Mouse (Mus musculus) heart, embryonic 16.5 days (tissue): ENCODE data around the gene Khdrbs1. TPM values are rescaled to one million over a fixed set of nuclear protein-coding genes. Genes with fewer than 3 reads are reported as not detected.

Experiments
- ATAC-seq: fragments of 200-750 bp; cut with Nextera tagmentation; replicated peaks from 2 replicates; pipeline ENCODE4 v1.8.0; 2017; ENCODE audit warnings: moderate number of reproducible peaks; ENCODE audit not compliant: insufficient read depth, low FRiP score; ENCODE audit errors: extremely low read depth
- H3K27ac ChIP-seq: fragments of 300-500 bp; sonication (generic); 2 replicates; pipeline ENCODE4 v1.5.1; 2014; ENCODE audit warnings: mild to moderate bottlenecking, low read length, control low read depth, moderate library complexity
- H3K27me3 ChIP-seq: fragments of 300-500 bp; sonication (generic); 2 replicates; pipeline ENCODE4 v1.6.1; 2014; ENCODE audit warnings: low read length, mixed read lengths; ENCODE audit not compliant: control insufficient read depth, insufficient read depth
- H3K36me3 ChIP-seq: fragments of 300-500 bp; sonication (generic); 2 replicates; pipeline ENCODE4 v1.6.1; 2014; ENCODE audit not compliant: control insufficient read depth, insufficient read depth
- H3K4me1 ChIP-seq: fragments of 300-500 bp; sonication (generic); 2 replicates; pipeline ENCODE4 v1.6.1; 2014; ENCODE audit warnings: low read length, mixed read lengths; ENCODE audit not compliant: control insufficient read depth, insufficient read depth
- H3K4me2 ChIP-seq: fragments of 300-500 bp; sonication (generic); 2 replicates; pipeline ENCODE4 v1.6.1; 2014; ENCODE audit warnings: low read depth, mild to moderate bottlenecking, control low read depth, low read length
- H3K4me3 ChIP-seq: fragments of 300-500 bp; sonication (generic); 2 replicates; pipeline ENCODE4 v1.5.1; 2014; ENCODE audit warnings: mild to moderate bottlenecking, control low read depth, low read length
- H3K9ac ChIP-seq: fragments of 300-500 bp; sonication (generic); 2 replicates; pipeline ENCODE4 v1.6.1; 2014; ENCODE audit warnings: low read length, control low read depth
- H3K9me3 ChIP-seq: fragments of 300-500 bp; sonication (generic); replicated peaks from 2 replicates; pipeline ENCODE4 v1.6.1; 2016; ENCODE audit warnings: low read length; ENCODE audit not compliant: control insufficient read depth
- WGBS: fragments of 180-500 bp; shearing (Covaris S2); extraction: QIAGEN DNeasy Blood & Tissue Kit; methylation state at CpG from one replicate; pipeline ENCODE4 v1.1.7; 2014; 5-methylcytosine and 5-hydroxymethylcytosine counted together
- polyA plus RNA-seq: library from polyadenylated mRNA; unstranded; fragments of >200 nt; fragmentation: Nextera tagmentation; extraction: Ambion mirVana; gene quantifications from 2 replicates; pipeline ENCODE4 v1.2.1, GENCODE M21; 2015

Gene Khdrbs1
- polyA plus RNA-seq = 63.4 and 65.8 TPM in 2 replicates

DNA sequence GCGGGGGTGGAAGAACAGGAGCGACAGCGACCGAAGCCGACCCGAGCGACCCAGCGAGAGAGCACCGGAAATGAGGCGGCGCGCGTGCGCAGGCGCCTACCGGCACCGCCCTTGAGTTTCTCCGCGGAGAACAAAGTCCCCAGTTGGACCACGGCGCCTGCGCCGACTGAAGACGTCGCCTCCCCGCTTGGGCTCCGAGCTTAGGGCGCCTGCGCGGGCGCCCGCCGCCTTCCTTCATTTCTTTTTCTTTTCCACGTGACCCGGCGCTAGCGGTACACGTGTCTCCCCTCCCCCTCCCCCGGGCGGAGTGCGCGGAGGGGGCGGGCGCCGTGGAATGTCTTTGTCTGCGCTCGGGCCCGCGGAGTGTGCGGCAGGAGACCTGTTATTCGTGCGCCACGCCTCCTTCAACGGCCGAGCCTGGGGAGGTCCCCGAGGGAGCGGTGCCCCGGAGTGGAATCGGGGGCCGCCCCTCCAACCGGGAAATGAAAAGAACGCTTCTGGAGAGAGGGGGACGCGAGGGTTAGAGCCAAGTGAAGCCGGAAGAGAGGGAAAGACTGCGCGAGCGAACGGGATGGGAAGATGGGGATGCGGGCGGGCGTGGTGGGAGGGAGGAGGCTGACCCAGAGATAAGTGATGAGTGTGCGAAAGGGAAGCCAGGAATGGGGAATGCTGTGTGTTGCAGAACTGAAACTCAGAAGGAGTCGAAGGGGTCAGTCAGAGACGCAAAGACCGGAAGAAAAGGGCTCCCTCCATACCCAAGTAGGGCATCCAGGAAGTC lies at the start of gene Khdrbs1:
Gene Khdrbs1, minus strand, starts transcription at position 72 of the 778 bp plus-strand sequence.
- Histone ChIP-seq H3K27ac (peak within 1 kb of the TSS; percentile 97), H3K9me3 (no peaks in the 10 kb centered on the region), H3K4me1 (peaks cover 17% of the 10 kb centered on the region), H3K27me3 (no peaks in the 10 kb centered on the region), H3K4me3 (peak within 1 kb of the TSS; percentile 100), H3K4me2 (peak within 1 kb of the TSS; percentile 80), H3K36me3 (no peaks in the 10 kb centered on the region), H3K9ac (peak within 1 kb of the TSS; percentile 100)
- peak; percentile 94 for ATAC-seq
- 0% methylated on average over 69 of the region's 76 CpGs for WGBS

DNA sequence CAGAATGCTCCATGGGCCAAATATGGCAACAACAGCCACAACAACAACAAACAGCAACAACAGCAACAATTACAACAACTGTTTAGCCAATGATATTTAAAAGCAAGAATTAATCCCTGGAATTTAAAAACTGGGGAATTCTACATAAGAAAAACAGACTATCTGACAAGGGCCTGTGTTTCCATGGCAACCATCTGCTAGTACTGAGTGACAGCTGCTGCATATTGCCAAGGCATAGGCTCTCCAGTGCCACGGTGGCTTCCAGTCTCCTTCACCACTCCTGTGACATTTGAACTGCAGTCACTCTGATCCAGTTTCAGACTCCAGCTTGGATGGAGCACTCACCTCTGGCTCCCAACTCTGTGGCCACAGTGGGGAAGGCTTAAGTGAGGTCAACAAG lies 49.3 kb upstream of the Khdrbs1 start:
- Histone ChIP-seq H3K27ac (no peak overlapping the region), H3K4me1 (peaks cover 19% of the 10 kb centered on the region), H3K36me3 (no peaks in the 10 kb centered on the region), H3K9me3 (no peaks in the 10 kb centered on the region), H3K4me2 (no peak overlapping the region), H3K27me3 (no peaks in the 10 kb centered on the region), H3K4me3 (no peak overlapping the region), H3K9ac (no peak overlapping the region)
- WGBS = 40% methylated on average over 1 of the region's 1 CpGs
- no peak for ATAC-seq

DNA sequence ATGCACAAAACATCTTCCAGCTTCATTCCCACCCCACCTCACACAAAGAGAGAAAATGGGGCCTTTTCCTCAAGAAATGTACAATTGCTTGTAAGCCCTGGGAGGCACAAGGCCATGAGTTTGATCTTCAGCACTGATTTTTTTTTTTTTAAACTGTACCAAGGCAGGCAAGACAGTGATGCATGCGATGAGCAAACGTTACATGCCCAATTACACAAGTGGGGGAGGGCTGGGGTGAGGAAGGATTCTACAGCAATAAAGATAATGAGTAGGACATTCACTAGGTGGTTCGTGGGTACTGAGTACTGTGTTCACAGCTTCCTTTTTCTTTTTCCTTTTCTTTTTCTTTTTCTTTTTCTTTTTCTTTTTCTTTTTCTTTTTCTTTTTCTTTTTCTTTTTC lies 48.4 kb upstream of the Khdrbs1 start:
- ATAC-seq = no peak

DNA sequence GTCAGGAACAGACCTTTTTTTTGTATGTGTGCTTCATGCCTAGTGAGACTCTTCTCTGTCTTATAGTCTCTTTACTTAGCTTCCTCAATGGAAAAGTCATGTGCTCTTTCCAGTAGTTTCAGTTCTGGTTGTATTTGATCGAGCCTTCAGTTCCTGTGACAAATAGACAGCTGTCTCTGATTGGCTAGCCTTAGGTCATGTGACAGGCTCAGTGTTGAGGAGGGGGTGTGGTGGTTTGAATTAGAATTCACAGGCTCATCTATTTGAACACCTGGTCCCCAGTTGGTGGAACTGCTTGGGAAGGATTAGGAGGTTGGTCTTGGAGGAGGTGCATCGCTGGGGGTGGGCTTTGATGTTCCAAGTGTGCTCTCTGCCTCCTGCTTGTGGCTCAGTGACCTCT lies 47.5 kb upstream of the Khdrbs1 start:
- H3K36me3 ChIP-seq = no peaks in the 10 kb centered on the region
- H3K4me1 ChIP-seq = peaks cover 5% of the 10 kb centered on the region
- ATAC-seq = no peak
- no peak overlapping the region for H3K4me2 ChIP-seq
- no peaks in the 10 kb centered on the region for H3K27me3 ChIP-seq
- H3K9ac ChIP-seq = no peak overlapping the region
- no peak overlapping the region for H3K27ac ChIP-seq
- WGBS = 88% methylated on average over 2 of the region's 2 CpGs
- H3K4me3 ChIP-seq = no peak overlapping the region
- H3K9me3 ChIP-seq = no peaks in the 10 kb centered on the region

More for the DNA sequence above, 48.4 kb upstream of the Khdrbs1 start:
- H3K4me1 ChIP-seq = peaks cover 14% of the 10 kb centered on the region
- H3K27ac ChIP-seq = no peak overlapping the region
- no peak overlapping the region for H3K9ac ChIP-seq
- WGBS = 76% methylated on average over 3 of the region's 3 CpGs
- H3K4me2 ChIP-seq = no peak overlapping the region
- no peaks in the 10 kb centered on the region for H3K9me3 ChIP-seq
- H3K36me3 ChIP-seq = no peaks in the 10 kb centered on the region
- no peaks in the 10 kb centered on the region for H3K27me3 ChIP-seq
- H3K4me3 ChIP-seq = no peak overlapping the region

DNA sequence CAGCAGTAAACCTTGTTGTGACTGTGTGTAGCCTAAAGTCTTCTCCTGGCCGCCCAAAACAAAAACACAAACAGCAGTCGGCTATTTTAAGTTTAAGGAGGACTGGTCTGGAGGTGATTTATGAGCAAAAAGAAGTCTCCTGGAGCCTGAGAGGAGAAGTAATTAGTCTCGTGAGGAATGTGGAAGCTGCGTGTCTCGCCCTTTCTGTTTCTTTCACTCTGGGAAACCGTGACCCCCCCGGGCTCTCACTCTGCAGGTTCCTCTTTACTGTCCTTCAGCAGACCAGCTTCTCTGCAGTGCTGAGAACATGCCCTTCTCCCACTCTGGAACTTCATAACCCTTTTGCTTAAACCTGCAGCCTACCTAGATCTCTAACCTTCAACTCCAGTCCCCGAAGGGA lies 46.6 kb upstream of the Khdrbs1 start:
- 69% methylated on average over 8 of the region's 8 CpGs for WGBS

DNA sequence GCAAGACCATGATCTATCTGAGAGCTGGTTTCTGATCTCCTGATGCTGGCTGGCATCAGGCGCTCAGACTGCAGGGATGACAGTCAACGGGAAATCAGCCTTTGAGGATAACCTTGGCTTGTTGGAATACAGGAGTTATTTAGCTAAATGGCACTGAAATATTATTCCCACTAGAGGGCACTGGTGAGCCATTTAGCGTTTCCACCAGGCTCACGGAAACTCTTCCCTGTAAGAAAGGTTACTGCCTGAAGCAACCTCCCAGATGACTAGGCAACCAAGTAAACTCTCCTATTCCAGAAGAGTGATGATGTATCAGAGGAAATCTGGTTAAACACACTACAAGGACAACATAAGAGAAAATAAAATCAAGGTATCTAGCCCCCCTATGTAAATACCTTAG lies 43.1 kb upstream of the Khdrbs1 start:
- Histone ChIP-seq H3K9ac (no peak overlapping the region), H3K27me3 (no peaks in the 10 kb centered on the region), H3K4me3 (no peak overlapping the region), H3K4me2 (no peak overlapping the region), H3K27ac (no peak overlapping the region), H3K36me3 (no peaks in the 10 kb centered on the region), H3K9me3 (no peaks in the 10 kb centered on the region), H3K4me1 (peaks cover 15% of the 10 kb centered on the region)
- ATAC-seq = no peak
- whole genome bisulfite sequencing = 1% methylated on average over 4 of the region's 4 CpGs

More for the DNA sequence above, 46.6 kb upstream of the Khdrbs1 start:
- H3K36me3 ChIP-seq = no peaks in the 10 kb centered on the region
- no peaks in the 10 kb centered on the region for H3K27me3 ChIP-seq
- H3K4me2 ChIP-seq = no peak overlapping the region
- no peaks in the 10 kb centered on the region for H3K9me3 ChIP-seq
- no peak for ATAC-seq
- H3K4me3 ChIP-seq = no peak overlapping the region
- no peak overlapping the region for H3K27ac ChIP-seq
- H3K9ac ChIP-seq = no peak overlapping the region
- H3K4me1 ChIP-seq = 0 out of 2 replicates have a peak, but pooled peaks cover 3% of the 10 kb centered on the region

DNA sequence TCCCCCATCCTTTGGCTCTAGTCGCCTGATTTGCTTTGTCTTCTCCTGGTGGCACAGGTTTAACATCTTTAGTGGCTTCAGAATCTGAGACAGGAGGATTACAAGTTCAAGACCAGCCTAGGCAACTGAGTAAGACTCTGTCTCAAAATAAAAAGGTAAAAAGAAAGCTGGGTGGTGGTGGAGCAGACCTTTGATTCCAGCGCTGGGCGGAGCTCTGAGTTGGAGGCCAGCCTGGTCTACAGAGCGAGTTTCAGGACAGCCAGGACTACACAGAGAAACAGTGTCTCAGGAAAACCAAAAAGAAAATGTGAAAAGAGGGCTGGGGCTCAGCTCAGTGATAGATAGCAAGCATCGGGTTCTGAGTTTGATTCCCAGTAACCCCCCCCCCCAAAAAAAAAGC lies 41.4 kb upstream of the Khdrbs1 start:
- ATAC-seq = no peak
- no peak overlapping the region for H3K9ac ChIP-seq
- no peaks in the 10 kb centered on the region for H3K27me3 ChIP-seq
- 83% methylated on average over 5 of the region's 5 CpGs for WGBS
- no peak overlapping the region for H3K4me2 ChIP-seq
- H3K9me3 ChIP-seq = no peaks in the 10 kb centered on the region
- no peak overlapping the region for H3K4me3 ChIP-seq
- H3K36me3 ChIP-seq = no peaks in the 10 kb centered on the region
- H3K27ac ChIP-seq = no peak overlapping the region
- H3K4me1 ChIP-seq = peaks cover 15% of the 10 kb centered on the region

DNA sequence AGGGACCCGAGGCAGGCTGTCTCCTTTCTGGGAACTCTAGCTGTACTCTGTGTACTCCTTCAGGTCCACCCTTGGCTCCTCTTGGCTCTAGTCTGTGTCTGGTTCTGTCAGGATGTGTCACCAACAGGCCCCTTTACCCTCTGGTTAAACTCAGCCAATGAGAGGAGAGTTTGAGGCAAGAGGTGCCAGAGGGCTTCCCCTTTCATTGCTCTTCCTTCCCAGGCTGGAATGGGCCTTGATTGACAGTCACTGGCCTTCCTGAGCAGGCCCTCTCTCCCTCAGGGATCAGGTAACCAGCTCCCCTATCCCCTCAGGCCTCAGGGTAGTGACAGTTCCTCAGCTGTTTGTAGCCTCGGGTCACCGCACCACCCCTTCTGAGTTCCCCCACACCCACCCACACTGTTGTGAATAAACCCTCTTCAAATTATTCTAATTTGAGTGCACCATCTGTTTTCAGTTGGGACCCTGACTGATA lies 40.8 kb upstream of the Khdrbs1 start:
- WGBS = 42% methylated on average over 3 of the region's 3 CpGs
- H3K9me3 ChIP-seq = no peaks in the 10 kb centered on the region
- no peak overlapping the region for H3K4me2 ChIP-seq
- H3K27me3 ChIP-seq = no peaks in the 10 kb centered on the region
- H3K4me3 ChIP-seq = no peak overlapping the region
- peak overlapping the region; percentile 70; the same call in 1 of the 2 replicates for H3K27ac ChIP-seq
- H3K4me1 ChIP-seq = peaks cover 15% of the 10 kb centered on the region
- ATAC-seq = peak; percentile 33; the same call in 1 of the 2 replicates
- H3K36me3 ChIP-seq = no peaks in the 10 kb centered on the region
- no peak overlapping the region for H3K9ac ChIP-seq

DNA sequence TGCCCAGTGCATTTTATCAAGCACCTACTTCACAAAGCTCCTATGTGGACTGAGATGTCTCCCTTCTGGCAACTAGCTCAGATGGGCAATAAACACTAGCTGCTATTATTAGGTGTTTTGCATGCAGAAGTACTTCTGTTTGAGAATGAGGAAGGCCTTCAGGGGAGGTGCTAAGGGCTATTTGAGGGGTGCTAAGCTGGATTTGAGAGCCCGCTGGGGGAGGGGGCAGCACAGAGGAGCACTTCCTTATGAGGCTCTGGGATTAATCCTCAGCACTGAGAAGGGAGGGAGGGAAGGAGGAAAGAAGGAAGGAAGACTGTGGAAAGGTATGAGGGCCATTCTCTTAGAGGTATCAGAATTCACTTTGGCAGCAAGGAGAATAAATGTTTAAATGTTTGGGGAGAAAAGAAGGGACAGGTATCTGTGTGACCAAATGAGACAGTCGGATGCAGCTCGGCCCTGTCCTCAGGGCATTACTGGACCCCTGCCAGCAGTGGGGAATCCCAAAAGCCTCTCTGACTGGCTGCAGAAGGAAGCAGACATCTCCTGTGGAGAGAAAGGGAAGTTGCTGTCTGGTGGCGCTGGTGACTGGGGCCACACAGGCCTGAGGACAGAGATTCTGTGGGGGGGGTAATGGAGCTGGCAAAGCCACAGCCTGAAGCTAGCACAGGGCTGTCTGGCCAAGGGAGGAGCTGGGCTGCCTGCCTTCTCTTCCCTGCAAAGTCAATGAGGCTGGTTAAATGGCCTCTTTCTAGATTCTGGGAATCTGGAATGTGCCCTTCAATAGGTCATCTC lies 40.0 kb upstream of the Khdrbs1 start:
- no peak overlapping the region for H3K4me3 ChIP-seq
- H3K9me3 ChIP-seq = no peaks in the 10 kb centered on the region
- H3K36me3 ChIP-seq = no peaks in the 10 kb centered on the region
- H3K27me3 ChIP-seq = no peaks in the 10 kb centered on the region
- peak overlapping the region; percentile 70 for H3K27ac ChIP-seq
- WGBS = 20% methylated on average over 4 of the region's 4 CpGs
- H3K9ac ChIP-seq = no peak overlapping the region
- H3K4me2 ChIP-seq = no peak overlapping the region
- peak; percentile 72 for ATAC-seq
- H3K4me1 ChIP-seq = peaks cover 15% of the 10 kb centered on the region
